Mouse (Mus musculus): ENCODE data around the gene 4930578G10Rik. TPM values are rescaled to one million over a fixed set of nuclear protein-coding genes. Genes with fewer than 3 reads are reported as not detected.
"Not testable (repeated sequence)": the region's sequence is repeated elsewhere in the genome, so short reads cannot be mapped to it uniquely, and the experiment has no call there.

Gene 4930578G10Rik
- 0.70 and 0.98 TPM in 2 replicates for polyA plus RNA-seq (2015; fragmentation: Nextera tagmentation; extraction: Ambion mirVana)

DNA sequence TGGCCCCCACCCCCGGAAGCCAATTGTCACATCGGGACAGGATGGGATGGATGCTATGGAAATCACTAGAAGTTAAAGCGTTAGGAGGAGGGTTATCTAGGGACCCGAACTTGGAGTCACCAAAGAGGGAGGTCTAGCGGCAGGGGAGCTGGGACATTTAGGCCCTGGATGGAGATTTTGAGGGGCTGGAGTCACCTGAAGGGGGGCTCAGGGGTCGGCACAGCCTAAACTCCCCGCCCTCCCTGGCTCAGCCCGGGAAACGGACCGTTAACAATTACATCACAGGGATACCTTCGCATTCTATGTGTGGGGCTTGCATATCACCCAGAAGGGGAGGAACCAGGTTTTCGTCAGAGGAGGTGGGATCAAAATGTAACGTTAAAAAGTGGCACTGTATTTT, at the start of gene 4930578G10Rik:
4930578G10Rik (plus strand) TSS at position 301 of the 400 bp plus-strand sequence.
- WGBS = no CpG with 5 or more reads among the region's 13 CpGs
- not testable (repeated sequence) for H3K9me3 ChIP-seq; H3K27ac ChIP-seq (replicated peaks); H3K4me1 ChIP-seq; H3K4me2 ChIP-seq (replicated peaks); H3K9ac ChIP-seq (replicated peaks); H3K4me3 ChIP-seq; ATAC-seq (replicated peaks); H3K36me3 ChIP-seq; H3K27me3 ChIP-seq

DNA sequence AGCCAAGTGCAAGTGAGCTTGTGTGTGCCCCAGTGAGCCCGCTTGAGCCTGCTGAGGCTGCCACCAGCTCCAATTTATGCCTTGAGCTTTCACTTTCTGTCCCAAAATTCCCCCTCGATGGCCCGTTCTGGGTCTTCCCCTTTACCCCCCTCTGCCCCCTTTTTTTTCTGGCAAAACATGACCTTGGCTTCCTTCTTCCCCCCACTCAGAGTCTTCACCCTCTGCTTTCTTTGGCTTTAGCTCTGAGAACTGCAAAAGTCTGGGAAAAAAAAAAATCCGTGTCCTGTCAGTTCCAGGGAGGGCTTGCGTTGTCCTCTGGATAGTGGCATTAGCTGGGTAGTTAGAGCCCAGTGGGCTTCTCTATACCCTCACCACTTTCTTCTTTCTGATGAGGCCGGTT, 21.1 kb downstream of the 4930578G10Rik start, which contains the start of gene Ccl19:
Ccl19 (minus strand) TSS at position 101 of the 400 bp plus-strand sequence.
- not testable (repeated sequence) for H3K9me3 ChIP-seq; H3K36me3 ChIP-seq; H3K27ac ChIP-seq (replicated peaks); ATAC-seq (replicated peaks); H3K4me1 ChIP-seq; H3K9ac ChIP-seq (replicated peaks); H3K27me3 ChIP-seq; H3K4me2 ChIP-seq (replicated peaks); H3K4me3 ChIP-seq
- WGBS = no CpG with 5 or more reads among the region's 6 CpGs

DNA sequence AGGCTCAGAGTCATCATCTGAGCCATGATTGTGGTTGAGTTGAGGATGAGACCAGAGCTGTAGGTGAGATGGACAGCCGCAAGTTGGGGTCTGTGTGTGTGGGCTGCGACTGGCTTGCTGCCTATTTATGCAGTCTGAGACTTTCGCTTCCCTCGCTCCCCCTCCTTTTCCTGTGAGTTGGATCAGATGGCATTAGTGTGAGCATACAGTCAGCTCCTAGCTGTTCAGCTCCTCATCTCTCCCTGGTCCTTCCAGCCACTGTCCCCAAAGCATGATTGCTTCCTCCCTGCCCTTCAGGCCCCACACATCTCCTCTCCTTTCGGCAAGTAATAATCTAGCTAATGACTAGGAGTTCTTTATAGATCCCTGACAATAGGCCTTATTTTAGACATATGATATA, 38.5 kb downstream of the 4930578G10Rik start, which contains the start of gene Ccl21a:
Ccl21a (minus strand) TSS at position 101 of the 400 bp plus-strand sequence.
- no CpG with 5 or more reads among the region's 5 CpGs for WGBS
- H3K36me3 ChIP-seq; H3K4me2 ChIP-seq (replicated peaks); H3K9ac ChIP-seq (replicated peaks); H3K27ac ChIP-seq (replicated peaks); ATAC-seq (replicated peaks); H3K4me3 ChIP-seq; H3K9me3 ChIP-seq; H3K4me1 ChIP-seq; H3K27me3 ChIP-seq: not testable (repeated sequence)

DNA sequence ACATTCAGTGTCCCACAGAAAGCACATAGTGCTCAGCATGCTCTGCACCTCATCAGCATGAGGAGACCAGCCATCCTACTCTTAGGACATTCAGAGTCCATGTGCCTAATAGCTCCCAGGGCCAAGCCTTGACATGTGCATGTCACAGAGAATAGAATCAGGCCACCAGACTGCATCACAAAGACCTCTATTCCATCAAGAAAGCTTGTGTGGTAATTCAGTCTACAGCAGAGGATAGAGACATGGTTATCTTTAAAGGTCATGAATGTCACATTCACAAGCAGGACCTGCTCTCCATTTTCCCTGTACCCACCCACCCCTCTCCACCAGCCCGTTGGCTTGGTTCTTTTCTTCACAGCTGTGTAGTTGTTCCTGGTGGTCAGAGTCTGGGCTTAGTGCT, 118.4 kb downstream of the 4930578G10Rik start, which contains the start of gene Fam205a1:
Fam205a1 (minus strand) TSS at position 101 of the 400 bp plus-strand sequence.
- not testable (repeated sequence) for H3K4me1 ChIP-seq; H3K4me3 ChIP-seq; H3K9me3 ChIP-seq; H3K36me3 ChIP-seq; H3K27me3 ChIP-seq; ATAC-seq (replicated peaks); H3K9ac ChIP-seq (replicated peaks); H3K4me2 ChIP-seq (replicated peaks); H3K27ac ChIP-seq (replicated peaks)
- WGBS = 94% methylated on average over 1 of the region's 1 CpGs

DNA sequence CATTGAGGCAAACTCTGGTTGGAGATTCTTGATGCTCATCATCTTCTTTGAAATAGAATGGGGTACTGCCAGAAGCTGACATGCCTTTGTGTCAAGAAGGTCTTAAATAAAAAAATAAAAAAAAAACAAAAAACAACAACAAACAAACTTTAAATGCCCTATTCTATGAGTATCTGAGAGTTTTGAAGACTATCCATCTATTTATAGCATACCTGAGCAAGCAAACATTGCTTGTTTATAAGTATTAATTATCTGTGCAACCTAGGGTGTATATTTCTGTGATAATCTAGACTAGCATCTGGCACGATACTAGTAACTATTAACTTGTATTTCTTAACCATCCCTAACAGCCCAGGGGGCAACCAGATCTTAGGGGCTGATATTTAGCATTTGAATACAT, 121.3 kb downstream of the 4930578G10Rik start, which contains the start of gene Gm12394:
Gm12394 (minus strand) TSS at position 101 of the 400 bp plus-strand sequence.
- H3K36me3 ChIP-seq; H3K27me3 ChIP-seq; H3K4me1 ChIP-seq; H3K9ac ChIP-seq (replicated peaks); H3K9me3 ChIP-seq; H3K4me2 ChIP-seq (replicated peaks); ATAC-seq (replicated peaks); H3K27ac ChIP-seq (replicated peaks); H3K4me3 ChIP-seq: not testable (repeated sequence)
- 81% methylated on average over 1 of the region's 1 CpGs for WGBS

DNA sequence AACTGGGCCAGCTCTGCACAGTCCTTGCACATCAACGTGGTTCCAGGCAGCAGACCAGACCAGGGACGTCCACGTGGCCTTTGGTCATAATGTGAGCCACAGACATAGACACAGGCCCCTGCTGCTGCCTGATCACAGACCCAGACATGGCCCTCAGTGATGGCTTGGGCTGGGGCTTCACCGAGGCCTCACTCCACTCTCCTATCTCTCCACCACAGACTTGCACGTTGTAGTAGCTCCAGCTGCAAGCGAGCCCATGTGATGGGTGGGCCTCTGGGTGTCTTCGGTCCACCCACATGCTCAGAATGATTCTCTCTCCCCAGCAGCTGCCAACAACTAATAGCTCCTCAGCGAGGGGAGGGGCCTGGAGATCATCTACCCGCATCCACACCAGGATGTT, 125.1 kb downstream of the 4930578G10Rik start:
- H3K9me3 ChIP-seq; H3K9ac ChIP-seq (replicated peaks); ATAC-seq (replicated peaks); H3K4me3 ChIP-seq; H3K36me3 ChIP-seq; H3K27me3 ChIP-seq; H3K4me2 ChIP-seq (replicated peaks); H3K27ac ChIP-seq (replicated peaks); H3K4me1 ChIP-seq: not testable (repeated sequence)
- 85% methylated on average over 9 of the region's 9 CpGs for WGBS

DNA sequence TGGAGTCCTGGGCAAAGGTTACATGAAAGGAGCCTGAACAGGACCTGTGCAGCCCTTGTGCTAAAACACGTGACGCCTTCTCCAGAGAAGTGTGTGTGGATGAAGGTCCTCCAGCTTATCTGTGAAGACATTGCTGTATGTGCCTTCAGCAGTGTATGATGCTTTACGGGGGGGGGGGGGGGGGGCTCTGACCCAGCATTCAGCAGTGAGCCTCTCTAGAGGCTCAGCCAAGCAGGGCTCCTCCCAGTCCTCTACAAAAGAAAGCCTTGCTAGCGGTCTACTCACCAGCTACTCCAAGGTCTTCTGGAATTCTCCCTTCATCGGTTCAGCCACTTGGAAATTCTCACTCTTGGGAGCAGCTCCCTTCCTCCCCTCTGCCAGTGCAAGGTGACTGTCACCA, 128.1 kb downstream of the 4930578G10Rik start:
- H3K27ac ChIP-seq (replicated peaks); H3K4me3 ChIP-seq; H3K27me3 ChIP-seq; H3K9ac ChIP-seq (replicated peaks); ATAC-seq (replicated peaks); H3K9me3 ChIP-seq; H3K4me1 ChIP-seq; H3K36me3 ChIP-seq; H3K4me2 ChIP-seq (replicated peaks): not testable (repeated sequence)
- 85% methylated on average over 5 of the region's 5 CpGs for WGBS

DNA sequence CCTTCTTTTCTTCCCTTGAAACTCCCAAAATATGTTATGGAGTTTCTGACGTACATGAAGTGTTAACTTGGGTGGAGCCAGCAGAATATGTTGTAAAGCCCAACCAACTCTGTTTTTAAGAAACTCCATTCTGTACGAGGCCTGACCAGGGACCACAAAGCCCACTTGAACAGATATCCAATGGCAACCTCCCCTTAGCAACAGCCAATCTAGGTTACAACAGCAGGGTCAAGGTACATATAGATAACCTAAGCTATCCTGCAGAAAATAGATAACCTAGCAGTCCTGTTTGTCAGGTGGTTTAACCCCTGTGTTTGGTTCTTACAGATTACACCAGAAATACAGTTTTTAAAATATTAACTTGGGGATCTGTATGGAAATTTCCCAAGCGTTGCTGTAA, 132.0 kb downstream of the 4930578G10Rik start:
- Histone ChIP-seq H3K27me3 (no peaks in the 10 kb centered on the region), H3K36me3 (no peaks in the 10 kb centered on the region), H3K4me2 (replicated peaks) (no peak overlapping the region), H3K4me1 (no peaks in the 10 kb centered on the region), H3K9ac (replicated peaks) (no peak overlapping the region), H3K4me3 (no peak overlapping the region), H3K27ac (replicated peaks) (no peak overlapping the region), H3K9me3 (no peaks in the 10 kb centered on the region)
- ATAC-seq (replicated peaks) = no peak
- 70% methylated on average over 3 of the region's 3 CpGs for WGBS

DNA sequence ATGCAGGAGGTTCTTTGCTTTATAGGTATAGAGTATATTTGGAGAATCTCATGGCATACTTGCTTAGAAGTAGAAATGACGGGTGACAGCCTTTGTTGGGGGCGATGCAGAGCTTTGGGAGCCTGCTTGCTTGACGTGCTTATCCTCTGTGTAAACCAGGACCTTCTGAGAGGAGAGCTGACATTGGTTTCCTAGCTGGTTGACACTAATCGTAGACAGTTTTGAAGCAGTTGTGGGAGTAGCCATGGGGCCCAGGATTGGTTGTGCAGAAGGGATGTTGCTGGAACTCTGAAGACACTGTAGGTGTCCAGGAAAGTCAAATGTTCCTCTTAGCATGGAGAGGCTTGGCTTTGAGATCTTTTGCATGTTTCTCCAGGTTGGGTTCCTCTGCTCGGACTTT, 132.8 kb downstream of the 4930578G10Rik start:
- no peak for ATAC-seq (replicated peaks)
- H3K4me2 ChIP-seq (replicated peaks) = no peak overlapping the region
- no peak overlapping the region for H3K27ac ChIP-seq (replicated peaks)
- WGBS = 92% methylated on average over 5 of the region's 5 CpGs
- no peak overlapping the region for H3K9ac ChIP-seq (replicated peaks)
- H3K27me3 ChIP-seq = no peaks in the 10 kb centered on the region
- H3K4me3 ChIP-seq = no peak overlapping the region
- no peaks in the 10 kb centered on the region for H3K4me1 ChIP-seq
- no peaks in the 10 kb centered on the region for H3K9me3 ChIP-seq
- no peaks in the 10 kb centered on the region for H3K36me3 ChIP-seq

DNA sequence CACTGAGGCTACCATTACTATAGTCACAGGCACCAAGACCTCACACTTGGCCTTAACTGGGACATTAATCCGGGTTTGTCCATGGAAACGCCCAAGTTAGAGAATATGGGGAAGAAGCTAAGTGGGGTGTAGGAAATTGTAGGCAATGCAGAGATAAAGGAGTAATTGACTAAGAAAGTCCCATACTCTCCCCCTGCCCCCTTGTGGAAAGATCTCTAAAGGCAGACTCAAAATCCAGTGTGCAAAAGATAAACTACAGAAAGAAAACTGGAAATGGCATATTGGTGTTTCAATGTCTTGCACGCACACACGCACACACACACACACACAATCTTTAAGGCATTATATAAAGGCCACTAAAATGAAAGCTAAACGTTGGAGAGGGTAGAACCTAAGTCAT, 135.4 kb downstream of the 4930578G10Rik start:
- no peak overlapping the region for H3K4me3 ChIP-seq
- no peaks in the 10 kb centered on the region for H3K9me3 ChIP-seq
- H3K27ac ChIP-seq (replicated peaks) = no peak overlapping the region
- no peaks in the 10 kb centered on the region for H3K36me3 ChIP-seq
- WGBS = 87% methylated on average over 5 of the region's 5 CpGs
- H3K27me3 ChIP-seq = no peaks in the 10 kb centered on the region
- no peaks in the 10 kb centered on the region for H3K4me1 ChIP-seq
- no peak overlapping the region for H3K4me2 ChIP-seq (replicated peaks)
- no peak overlapping the region for H3K9ac ChIP-seq (replicated peaks)
- ATAC-seq (replicated peaks) = no peak

DNA sequence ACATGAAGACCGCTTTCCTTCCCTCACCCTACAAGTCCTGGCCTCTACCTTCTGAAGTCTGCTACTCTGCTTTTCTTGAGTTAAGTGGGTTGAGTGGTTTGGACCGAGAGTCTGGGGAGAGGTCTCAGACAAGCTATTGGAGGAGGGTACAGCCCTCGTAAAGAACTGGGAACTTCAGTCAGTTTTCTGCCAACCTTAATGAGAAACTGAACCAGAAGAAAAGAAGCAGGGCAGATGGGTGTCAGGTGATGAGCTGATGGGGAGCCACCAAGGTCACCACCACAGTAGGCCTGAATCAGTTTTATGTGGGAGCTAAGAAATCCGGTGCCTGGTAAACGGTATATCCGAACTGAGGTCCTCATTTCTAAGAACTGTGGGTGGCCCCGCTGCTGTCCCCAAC, 136.8 kb downstream of the 4930578G10Rik start:
- no peak overlapping the region for H3K27ac ChIP-seq (replicated peaks)
- 95% methylated on average over 7 of the region's 7 CpGs for WGBS
- no peaks in the 10 kb centered on the region for H3K27me3 ChIP-seq
- H3K4me2 ChIP-seq (replicated peaks) = no peak overlapping the region
- no peaks in the 10 kb centered on the region for H3K4me1 ChIP-seq
- H3K9ac ChIP-seq (replicated peaks) = no peak overlapping the region
- ATAC-seq (replicated peaks) = no peak
- H3K9me3 ChIP-seq = no peaks in the 10 kb centered on the region
- no peak overlapping the region for H3K4me3 ChIP-seq
- no peaks in the 10 kb centered on the region for H3K36me3 ChIP-seq

DNA sequence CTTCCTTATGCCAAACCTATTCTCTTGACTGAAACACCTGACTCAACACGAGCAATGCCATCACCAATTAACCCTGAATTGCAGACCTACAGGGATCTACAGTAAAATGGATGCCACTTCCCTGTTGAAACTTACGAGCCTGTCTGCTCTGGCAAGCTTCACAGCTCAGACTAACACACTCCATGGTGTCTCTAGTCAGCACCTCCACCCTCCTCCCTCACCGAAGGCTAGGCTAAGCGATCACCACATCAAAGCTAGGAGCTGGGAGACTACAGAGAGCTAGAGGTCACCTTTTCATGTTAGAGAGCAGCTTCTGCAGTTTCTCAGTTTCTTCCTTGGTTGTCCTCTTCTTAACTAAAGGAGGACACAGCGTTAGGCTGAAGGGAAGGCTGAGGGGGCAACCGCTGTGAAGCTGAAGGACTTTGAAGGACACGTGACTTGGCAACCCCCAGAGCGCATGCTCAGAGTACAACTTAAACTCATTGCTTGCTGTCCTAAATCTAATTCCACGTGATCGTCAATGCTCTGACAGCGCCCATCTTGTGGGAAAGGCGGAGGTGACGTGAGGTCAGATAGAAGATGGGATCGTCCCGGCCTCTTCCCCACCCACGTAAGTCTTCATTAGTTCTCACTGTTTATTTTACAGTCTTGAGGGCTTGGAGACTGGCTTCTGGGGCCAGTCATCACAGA, 137.5 kb downstream of the 4930578G10Rik start:
- WGBS = 91% methylated on average over 16 of the region's 16 CpGs
- H3K36me3 ChIP-seq = no peaks in the 10 kb centered on the region

DNA sequence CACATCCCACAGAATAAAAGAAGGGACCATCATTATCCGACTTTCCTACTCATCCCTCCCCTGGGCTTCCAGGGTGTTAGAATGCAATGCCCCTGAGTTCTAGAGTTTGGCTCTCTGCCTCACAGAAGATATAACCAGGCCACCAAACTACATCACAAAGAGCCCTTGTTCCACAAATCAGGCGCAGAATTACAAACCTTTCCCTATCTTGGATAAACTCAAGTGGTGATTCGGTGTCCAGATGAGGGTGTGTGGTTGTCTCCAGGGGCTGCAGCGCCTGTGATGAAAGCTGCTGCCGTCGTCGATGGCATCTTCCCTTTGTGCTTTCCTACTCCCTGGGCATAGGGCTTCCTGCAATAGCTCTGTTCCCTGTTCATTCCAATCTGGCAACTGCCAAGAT, 138.8 kb downstream of the 4930578G10Rik start, which contains the start of gene Fam205c:
Fam205c (minus strand) TSS at position 101 of the 400 bp plus-strand sequence.
- Histone ChIP-seq H3K27ac (replicated peaks) (no peak within 1 kb of the TSS), H3K4me2 (replicated peaks) (no peak within 1 kb of the TSS), H3K36me3 (no peaks in the 10 kb centered on the region), H3K4me1 (no peaks in the 10 kb centered on the region), H3K4me3 (no peak within 1 kb of the TSS), H3K27me3 (no peaks in the 10 kb centered on the region), H3K9ac (replicated peaks) (no peak within 1 kb of the TSS), H3K9me3 (no peaks in the 10 kb centered on the region)
- no peak for ATAC-seq (replicated peaks)
- 87% methylated on average over 7 of the region's 7 CpGs for WGBS

More for the DNA sequence above, 137.5 kb downstream of the 4930578G10Rik start:
- Histone ChIP-seq H3K4me1 (no peaks in the 10 kb centered on the region), H3K9me3 (no peaks in the 10 kb centered on the region), H3K4me3 (no peak overlapping the region), H3K27ac (replicated peaks) (no peak overlapping the region), H3K27me3 (no peaks in the 10 kb centered on the region), H3K9ac (replicated peaks) (no peak overlapping the region), H3K4me2 (replicated peaks) (no peak overlapping the region)
- no peak for ATAC-seq (replicated peaks)
